Mouse (Mus musculus) ES-E14 (cell line): ENCODE measurements around the gene Iqsec1.

Experiments
- CHD2 ChIP-seq: IDR thresholded peaks from 2 replicates; pipeline ENCODE4 v1.6.1; 2014; ENCODE audit warnings: mild to moderate bottlenecking, low read depth, low read length, inconsistent platforms
- HCFC1 ChIP-seq: IDR thresholded peaks from 2 replicates; pipeline ENCODE4 v1.6.1; 2012; ENCODE audit warnings: low read length, inconsistent platforms, borderline replicate concordance; ENCODE audit not compliant: insufficient read depth
- MAFK ChIP-seq: IDR thresholded peaks from 2 replicates; pipeline ENCODE4 v1.6.1; 2014; ENCODE audit warnings: mild to moderate bottlenecking, low read depth, low read length, inconsistent platforms; ENCODE audit not compliant: insufficient read depth
- ZC3H11A ChIP-seq: IDR thresholded peaks from 2 replicates; pipeline ENCODE4 v1.6.1; 2012; ENCODE audit warnings: low read depth, mild to moderate bottlenecking, inconsistent platforms, low read length, borderline replicate concordance
- ZNF384 ChIP-seq: IDR thresholded peaks from 2 replicates; pipeline ENCODE4 v1.6.1; 2012; ENCODE audit warnings: low read depth, low read length, inconsistent platforms

GRCm38 (mm10) chr6:90606538-90606937, 381.9 kb downstream of the Iqsec1 start:
- TF ChIP-seq HCFC1 (no peak), ZC3H11A (0 out of 2 replicates have a peak, but pooled peaks have one; percentile 11), ZNF384 (no peak), MAFK (no peak), CHD2 (no peak)
